Mouse (Mus musculus) c-Kit-positive CD71-positive TER-119-negative erythroid progenitor cells, embryonic 14.5 days (primary cell): ENCODE measurements around the gene Cacna1e.

Source experiments
- DNase-seq: peaks from one replicate; pipeline ENCODE4 v3.0.0-alpha.2; 2013; ENCODE audit warnings: low read depth

Cacna1e gene

DNA sequence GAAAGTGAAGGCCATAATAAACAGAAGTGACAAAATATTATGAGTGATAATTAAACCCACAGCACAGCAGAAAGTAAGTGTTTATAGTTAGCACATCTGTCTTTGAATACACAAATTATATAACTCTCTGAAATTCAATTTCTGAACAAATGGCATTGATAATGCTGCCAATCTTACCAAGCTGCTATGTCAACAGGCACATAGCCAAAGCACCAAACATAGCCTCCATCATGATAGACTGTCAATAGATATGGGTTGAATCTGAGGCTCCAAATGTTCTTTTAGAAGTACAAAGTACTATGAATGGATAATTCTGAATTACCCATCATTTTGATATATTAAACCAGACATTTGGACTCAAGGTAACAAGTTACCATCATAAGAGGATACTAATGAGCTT lies 372.6 kb downstream of the Cacna1e start:
- DNase-seq: no peak

DNA sequence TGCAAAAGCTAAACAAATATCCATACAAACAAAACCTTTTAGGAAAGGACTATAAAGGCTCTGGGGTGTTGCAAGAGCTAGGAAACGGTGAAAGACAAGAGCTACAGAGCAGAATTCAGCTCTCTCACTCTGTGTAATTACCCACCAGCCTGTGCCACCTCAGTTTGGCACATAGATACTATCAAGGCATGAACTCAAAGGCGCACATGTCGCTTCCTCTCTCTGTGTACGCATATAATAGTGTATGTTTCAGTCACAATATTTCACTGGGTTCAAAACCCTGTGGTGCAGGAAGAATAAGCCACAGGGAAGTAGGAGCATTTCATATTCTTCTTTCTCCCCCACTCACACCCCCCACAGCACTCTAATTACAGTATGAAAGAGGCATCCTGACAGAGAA lies 380.3 kb downstream of the Cacna1e start:
- DNase-seq: no peak

DNA sequence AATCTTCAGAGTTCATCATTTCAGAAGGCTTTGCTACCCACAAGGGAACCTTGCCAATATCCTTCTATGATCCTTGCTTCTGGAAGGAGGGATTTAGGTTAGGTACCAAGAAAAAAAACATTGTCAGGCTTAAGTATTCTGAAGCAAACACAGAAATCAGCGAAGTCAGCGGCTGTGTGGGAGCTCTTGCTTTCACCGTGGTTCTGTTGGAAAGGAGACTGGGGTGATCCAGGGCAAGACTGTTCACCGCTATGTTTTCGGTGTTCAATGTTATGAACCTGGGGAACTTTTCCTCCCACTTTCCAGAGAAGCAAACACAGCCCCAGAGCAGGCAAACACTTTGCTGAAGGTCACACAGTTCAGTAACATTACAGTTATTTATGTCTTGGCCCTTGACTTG lies 383.4 kb downstream of the Cacna1e start:
- DNase-seq: no peak

DNA sequence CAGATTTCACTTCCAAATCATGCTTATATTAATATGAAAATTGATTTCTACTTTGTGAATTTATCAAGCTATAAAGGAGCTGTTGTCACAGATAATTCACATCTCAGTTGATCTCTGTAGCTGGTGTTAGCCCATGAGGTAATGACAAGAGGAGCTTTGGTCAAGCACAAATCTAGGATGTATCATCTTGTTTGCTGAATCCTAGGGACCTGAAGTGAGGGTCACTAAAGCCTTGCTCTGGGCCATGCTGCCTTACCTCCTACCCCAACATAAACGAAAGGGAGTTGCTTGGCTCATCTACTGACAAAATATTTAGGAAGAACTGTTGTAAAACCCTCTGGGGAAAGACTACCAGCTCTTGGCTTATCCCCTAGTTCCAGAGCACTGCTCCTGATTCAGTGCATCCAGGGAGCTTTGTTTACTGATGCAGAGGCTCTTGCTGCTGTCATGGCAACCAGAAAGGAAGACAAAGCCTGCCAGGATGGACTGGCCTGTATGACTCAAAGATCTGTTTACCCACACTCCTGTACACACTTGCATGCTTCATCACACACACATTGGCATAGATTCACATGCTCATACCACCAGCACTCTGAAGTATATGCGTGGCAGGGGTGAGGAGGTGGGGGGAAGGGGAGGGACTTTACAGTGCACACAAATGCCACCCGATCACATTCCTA lies 384.0 kb downstream of the Cacna1e start:
- no peak for DNase-seq

DNA sequence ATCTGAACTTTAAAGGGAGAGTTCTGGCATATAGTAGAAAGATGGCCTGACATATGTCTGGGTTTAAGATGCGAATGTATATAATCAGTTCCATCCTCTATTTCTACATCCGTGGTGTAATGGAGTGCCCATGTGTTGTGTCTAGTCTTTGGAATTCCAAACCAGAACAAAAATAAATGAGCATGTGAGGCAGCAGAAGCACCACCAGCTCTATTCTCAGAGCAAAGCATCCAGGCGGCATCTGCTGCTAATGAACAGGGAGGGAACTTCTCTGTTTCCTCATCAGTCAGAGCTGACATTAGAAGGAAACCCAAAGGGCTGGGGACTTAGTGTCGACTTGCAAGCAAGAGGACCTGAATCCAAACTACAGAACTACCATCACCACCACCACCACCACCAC lies 385.5 kb downstream of the Cacna1e start:
- DNase-seq: no peak

DNA sequence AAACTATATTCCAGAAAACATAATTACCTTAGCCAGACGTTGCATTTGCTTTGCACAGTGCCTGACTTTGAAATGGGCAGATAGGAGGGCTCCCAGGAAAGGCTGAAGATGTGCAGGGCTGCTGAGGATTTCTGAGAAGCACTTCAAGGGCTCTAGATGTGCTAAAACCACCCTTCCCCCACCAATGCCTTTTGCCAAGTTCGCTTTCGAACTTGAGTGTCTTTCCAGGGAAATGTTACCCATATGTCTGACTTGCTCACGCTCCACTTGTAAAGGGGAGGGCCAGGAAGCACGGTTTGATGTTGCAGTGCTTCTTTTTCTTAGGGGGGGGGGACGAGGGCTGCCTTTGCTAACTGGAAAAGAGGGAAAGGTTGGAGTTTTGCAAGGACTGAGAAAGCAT lies 393.2 kb downstream of the Cacna1e start:
- no peak for DNase-seq

DNA sequence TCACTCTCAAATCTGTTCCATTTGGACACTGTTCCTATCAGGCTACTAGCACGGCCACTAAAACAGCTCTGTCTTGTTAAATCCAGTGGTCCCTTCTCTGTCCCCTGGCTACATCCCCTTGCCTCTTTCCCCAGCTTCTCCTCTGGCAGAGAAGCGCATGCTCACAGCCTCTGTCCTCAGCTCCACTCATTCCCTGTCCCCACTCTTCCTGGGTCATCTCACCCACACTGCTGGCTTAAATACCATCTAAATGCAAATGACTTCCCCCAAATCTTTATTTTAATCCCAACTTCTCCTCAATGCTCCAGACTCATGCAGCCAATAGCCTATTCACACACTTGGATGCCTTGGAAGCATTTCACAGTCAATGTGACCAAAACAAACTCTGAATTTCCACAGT lies 407.6 kb downstream of the Cacna1e start:
- no peak for DNase-seq

DNA sequence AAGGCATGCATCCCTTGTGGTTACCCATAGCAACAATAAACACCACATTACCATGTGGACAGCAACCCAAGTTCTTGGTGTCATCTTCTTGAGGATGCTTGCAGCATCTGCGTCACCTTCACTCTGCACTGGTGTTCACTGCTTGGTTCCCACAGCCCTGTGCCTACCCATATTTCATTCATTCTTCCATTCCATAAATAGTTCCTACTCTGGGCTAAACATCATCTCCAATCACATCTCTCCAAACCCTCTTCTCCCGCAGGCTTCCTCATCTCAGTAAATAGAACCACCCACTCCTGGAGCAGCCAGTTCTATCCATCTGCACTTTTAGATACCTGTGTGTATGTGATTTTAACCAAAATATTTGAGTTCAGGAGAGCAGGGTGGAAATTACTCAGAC lies 408.6 kb downstream of the Cacna1e start:
- DNase-seq: no peak

DNA sequence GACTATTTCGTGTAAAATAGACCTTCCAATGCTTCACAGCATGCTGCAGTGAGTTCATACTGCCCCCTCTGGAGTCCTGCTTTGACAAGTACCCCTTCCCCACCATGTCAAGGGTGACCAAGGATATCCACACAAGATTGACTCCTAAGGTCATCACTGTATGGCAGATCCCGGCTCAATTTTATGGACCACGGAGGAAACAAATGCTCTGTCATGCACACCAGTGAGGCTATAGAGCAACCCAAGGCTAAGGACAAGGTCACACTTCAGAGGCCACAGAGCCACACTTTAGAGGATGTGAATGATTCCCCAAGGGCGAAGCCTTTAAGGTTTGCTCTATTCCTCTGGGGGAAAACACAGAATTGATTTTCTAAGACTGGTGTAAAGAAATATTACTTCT lies 410.1 kb downstream of the Cacna1e start:
- no peak for DNase-seq

DNA sequence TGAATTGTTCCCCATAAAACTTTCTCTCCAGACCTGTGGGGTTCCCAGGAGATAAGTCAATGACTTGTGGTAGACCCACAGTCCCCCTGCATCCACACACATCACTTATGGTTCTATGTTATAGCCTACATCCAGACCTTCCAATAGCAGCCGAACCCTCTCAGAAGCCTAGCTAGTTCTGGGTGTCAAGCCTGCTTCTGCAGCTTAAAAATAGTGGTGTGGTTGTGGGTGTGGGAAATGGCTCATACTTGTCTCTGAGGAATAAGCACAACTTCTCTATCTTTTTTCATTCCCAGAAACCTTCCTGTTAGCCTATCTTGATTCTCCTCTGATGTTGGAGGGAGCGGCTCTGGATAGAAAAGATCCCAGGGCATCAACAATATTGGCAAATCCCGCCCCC lies 417.0 kb downstream of the Cacna1e start:
- no peak for DNase-seq

DNA sequence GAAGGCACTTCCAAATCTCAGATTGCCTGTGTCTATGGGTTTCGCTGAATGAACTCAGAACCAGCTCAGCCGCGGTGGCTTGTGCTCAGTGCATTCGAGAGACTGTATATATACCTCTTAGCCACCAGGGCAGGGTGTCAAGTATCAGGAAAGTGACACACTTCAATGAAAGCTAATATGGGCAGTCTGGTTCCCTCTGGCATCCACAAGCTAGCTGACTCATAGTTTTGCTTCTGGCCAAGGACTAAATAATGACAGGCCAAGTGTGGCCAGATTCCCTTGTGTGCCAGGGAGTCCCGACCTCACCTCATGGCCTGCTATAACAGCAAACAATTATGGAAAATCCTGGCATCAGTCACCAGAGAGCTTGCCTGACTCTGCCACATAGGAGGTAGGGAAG lies 422.8 kb downstream of the Cacna1e start:
- DNase-seq: no peak

DNA sequence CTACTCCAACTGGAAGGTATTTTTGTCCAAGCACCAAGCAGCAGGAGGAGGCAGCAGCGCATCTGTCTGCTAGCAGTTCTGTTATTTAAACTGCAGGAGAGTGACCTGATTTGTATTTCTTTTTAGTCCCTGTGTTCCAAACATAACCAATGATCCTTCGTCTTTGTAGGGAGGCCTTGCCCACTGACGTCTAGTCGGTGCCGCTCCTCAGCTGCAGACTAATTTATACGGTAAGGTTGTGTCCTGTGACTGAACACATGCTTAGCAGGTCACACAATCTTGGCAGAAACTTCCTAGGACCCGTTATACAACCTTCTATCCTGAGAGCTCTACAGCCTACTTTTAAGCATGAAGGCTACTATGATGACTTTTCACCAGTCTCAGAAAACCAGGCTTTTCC lies 424.2 kb downstream of the Cacna1e start:
- DNase-seq: no peak

DNA sequence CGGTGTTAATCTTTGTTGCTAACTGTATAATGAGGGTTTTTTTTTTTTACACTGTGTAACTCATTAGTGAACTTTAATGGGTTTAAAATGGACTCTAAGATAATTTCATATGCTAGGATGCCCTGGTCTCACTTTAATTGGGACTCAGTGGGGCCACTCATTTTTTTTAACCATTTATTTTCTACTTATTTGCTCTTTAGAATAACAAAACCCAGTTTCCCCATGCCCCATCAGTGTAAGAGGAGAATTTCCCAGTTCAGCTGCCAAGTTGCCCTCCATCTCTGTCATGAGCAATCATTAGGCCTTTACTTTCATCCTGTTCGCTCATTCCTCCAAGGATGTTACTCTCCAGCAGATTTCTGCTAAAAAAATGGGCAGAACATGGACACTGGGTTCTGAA lies 425.7 kb downstream of the Cacna1e start:
- DNase-seq: no peak

DNA sequence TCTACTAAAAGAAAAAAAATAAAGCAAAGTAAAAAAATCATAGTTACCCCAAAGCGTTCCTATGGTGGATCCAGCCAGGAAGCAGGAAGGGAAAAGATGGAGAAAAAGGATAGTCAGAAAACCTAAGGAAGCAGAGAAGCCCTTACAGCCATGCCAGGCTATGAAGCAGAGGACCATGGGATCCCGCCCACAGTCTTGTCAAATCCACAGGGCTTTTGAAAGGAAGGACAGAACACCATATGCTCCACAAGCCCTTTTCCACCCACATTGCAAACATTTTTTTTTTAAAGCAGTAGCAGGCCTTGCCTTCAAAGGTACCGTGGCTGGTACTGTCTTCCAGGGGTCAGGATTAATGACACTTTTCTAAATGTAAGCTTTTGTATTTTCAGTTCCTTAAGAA lies 433.5 kb downstream of the Cacna1e start:
- DNase-seq: no peak

DNA sequence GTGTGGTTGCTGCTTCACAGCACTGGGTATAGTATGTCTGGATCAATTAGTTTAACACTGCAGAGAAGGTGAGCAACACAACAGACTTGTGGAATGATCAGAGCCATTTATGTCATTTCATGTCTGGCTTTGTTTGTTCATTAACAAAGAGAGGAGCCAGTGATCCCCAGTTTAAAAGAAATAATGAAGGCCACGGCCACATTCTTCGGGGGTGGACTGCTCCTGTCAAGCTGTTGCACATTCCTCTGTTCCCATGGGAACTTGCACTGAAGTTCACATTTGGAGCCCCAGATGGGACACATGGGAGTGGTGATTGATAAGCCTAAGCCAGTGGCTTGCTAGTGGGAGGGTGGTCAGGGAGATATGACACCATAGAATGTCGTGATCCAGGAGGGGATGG lies 437.8 kb downstream of the Cacna1e start:
- no peak for DNase-seq

DNA sequence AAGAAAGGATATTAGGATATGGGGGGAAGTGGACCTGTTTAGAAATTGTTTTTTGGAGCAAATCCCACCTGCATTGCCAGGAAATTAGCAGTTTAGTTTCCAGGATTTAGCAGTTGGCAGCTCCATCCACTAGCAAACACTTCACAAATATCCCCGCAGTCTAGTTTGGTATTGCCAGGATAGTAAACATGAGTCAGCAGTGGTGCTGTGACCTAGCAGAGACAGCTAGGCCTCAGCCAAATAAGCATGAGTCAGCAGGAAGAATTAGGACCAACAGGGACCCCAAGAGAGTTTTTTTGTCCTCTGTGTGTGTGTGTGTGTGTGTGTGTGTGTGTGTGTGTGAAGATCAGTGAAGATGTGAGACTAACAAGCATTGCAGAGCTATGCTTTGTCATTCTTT lies 450.8 kb downstream of the Cacna1e start:
- no peak for DNase-seq

DNA sequence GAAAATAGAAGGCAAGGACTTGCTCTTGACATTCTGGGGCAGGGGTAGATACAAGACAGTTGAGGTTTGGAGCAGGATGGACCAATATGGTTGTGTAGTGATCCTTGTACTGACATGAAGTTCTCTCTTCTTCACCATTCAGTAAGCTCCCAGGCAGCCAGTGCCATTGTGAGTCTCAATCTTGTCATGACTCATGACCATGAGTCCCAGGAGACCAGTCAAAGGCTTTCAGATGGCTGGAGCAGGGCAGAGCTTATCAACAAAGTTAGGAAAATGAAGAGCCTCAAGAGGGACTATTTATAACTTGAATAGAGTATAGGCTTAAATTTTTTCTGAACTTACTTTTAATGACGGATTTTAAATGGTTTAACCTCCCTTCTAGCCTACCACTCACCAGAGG lies 451.2 kb downstream of the Cacna1e start:
- no peak for DNase-seq

DNA sequence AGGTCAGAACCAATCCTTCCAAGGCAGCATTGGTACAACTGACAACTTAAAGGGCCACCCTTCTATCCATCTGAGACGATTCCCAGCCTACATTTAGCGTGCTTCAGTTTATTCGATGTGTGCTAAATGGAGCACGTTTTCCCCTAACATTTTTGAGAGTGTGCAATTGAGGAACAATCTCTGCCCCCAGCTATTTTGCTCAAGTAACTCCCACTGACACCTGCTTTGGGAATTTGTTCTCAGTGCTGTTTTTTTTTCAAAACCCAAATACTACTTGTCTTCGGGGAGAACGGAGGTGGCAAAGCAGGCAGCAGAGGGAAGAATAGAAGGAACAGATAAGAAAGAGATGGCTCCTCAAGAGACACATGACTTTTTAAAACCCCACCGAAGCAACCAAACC lies 456.0 kb downstream of the Cacna1e start:
- no peak for DNase-seq

DNA sequence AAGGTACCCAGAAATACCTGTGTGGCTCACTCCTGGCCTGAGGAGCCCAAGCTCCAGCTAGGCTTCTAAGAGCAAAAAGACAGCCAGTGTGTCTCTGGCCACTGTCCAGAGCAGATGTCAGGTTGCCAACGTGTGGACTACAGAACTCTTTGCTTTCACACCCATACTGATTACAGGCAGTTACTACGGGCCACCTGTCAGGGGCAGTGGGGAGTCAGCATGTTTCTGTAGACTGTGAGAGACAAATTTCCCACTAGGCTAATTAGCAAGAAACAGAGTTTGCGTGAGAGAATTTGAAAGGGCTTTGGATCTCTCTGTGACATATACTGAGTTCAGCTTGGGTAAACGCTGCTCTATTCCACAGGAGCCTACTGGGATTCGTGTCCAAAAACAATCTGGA lies 466.0 kb downstream of the Cacna1e start:
- no peak for DNase-seq

DNA sequence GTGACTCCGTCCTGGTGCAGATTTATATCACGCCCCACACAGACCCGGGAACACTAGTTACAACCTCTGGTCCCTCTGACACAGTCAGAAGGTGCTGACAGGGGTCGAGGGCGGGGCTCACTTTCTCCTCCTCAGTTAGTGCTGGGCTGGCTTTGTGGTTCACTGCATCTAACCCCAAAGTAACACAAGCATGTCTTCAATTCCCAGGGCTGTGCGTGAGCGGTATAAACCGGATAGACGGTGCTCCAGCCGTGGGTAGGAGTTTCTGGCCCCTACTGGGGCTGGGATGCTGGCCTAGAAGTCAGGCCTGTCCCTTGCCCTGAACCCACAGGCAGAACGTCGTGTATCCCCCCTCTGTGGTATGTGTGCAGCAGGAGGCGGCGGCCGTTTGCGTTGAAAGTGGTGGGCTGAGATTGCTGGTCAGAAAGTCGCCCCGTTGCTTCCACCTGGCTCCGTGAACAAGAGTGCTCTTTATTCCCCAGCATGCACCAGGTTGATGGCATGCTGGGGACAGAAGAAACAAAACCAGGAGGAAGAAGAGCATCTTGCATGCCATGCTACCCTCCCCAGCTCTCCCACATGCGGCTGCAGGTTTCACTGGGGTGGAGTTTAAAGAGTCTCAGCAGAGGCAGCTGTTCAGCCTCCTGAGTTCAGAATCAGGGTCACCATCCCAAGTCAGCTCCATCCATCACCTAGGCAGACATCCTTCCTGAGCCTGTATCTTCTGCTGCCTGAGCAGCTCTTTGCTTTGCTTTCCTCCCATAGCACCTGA lies 467.7 kb downstream of the Cacna1e start:
- DNase-seq: no peak

DNA sequence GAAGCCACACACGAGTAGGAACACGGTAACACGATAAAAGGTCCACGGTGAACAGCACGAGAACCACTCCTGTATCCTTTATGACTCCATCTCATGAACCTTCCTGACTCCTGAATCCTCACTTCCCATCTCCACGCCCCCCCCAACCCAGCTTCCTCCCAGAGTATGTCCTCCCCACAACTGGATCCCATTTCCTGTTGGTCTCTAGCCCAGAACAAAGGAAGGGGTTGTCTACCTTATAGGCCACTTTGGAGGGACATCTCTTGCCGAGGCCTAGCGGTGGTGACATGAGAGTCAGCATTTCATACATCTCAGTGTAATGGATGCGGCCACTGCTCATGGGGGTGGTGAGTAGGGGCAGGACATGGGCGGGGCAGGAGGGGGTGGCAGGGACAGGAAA lies 468.5 kb downstream of the Cacna1e start:
- DNase-seq: no peak

DNA sequence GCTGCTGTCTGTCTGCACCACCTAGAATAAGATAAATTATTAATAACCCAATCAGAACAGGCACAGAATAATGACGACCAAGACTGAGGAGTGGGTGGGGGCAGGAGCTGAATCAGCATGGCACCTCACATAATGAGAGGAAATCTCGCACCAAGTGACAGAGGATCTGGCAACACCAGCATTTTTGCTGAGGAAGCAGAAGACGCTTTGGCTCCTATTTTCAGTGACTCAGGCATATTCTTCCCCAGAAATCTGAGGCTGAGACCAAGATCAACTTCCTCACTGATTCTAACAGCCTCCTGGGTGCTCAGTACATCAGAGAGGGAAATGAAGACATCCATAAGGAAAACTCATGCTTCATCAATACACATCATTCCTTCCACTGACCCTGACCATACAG lies 471.2 kb downstream of the Cacna1e start:
- DNase-seq: no peak

DNA sequence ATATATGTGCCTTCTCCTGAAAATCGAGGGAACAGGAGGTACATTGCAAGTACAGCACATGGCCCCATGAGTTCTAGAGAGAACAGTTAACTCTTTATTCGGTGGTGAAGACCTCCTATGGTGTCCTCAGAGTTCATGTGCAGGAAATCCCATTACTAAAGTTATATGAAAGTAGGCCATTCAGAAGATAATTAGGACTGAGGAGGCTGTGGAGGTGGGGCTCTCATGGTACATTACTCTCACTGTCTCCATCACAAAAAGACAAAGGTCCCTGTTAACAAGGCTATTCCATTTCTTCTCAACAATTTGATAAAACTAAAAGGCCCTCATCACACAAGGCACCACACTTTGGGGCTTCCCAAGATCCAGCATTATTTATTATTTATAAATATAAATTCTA lies 475.2 kb downstream of the Cacna1e start:
- DNase-seq: no peak

DNA sequence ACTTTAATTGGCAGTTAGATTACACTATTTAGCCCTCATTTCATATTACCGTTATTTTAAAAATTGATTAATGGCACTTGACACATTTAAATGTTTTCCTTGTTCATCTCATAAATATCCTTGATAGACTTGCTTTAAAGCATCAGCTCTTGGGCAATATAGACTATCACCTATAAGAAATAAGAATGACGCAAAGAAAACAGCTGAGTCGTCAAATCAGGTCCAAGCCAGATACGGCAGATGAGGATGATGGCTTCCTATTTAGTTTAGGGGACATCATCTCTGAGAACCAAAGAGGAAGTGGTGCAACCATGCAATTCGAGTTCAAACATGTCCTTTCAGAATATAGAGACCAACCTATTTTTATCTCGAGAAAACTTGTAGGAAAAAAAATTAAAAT lies 492.3 kb downstream of the Cacna1e start:
- no peak for DNase-seq
